Mouse (Mus musculus): ENCODE data around the gene Ubtf.
A peak's percentile ranks its signal among the peaks of the same experiment; 100 is the strongest.
"Not testable (repeated sequence)": the region's sequence is repeated elsewhere in the genome, so short reads cannot be mapped to it uniquely, and the experiment has no call there.

Gene Ubtf

GRCm38 (mm10) chr11:102294887-102295597 lies 24.5 kb downstream of the Ubtf start:
- no peak for DNase-seq (ENCODE audit: low read depth)

GRCm38 (mm10) chr11:102294416-102294815 lies 25.1 kb downstream of the Ubtf start:
- DNase-seq (ENCODE audit: low read depth): no peak

- no peak for DNase-seq (ENCODE audit: low read depth)
These were observed 25.6 kb downstream of the Ubtf start for GRCm38 (mm10) chr11:102293971-102294370.

DNA sequence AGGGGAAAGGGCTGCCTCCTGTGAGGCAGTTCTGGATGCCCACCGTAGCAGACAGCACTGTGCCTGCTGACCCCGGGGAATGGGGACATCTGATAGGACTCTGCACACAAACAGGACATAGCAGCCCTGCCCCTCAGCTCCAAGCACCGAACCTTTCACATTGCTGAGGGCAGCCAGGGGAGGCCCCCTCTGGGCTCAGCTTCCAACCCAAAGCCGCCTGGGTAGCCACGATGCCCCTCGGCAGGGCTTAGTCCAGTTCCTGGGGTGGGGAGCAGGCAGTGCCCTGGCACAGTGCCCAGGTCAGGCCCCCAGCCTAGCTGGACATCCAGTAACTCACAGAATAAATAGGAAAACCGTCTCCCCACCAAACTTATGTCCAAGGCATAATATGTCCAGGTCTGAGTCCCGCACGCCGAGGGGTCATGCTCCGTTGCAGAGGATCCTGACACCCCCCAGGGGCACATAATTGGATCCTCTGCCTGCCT lies 28.4 kb downstream of the Ubtf start:
- no peak for DNase-seq (ENCODE audit: low read depth)

GRCm38 (mm10) chr11:102290141-102290540 lies 29.4 kb downstream of the Ubtf start:
- no peak for DNase-seq (ENCODE audit: low read depth)

GRCm38 (mm10) chr11:102289511-102290100 lies 29.9 kb downstream of the Ubtf start:
- DNase-seq (ENCODE audit: low read depth): no peak

GRCm38 (mm10) chr11:102288913-102289312 lies 30.6 kb downstream of the Ubtf start:
- no peak for DNase-seq (ENCODE audit: low read depth)

- no peak for DNase-seq (ENCODE audit: low read depth)
These were observed 31.3 kb downstream of the Ubtf start for GRCm38 (mm10) chr11:102288027-102288804.

GRCm38 (mm10) chr11:102287485-102287884 lies 32.1 kb downstream of the Ubtf start:
- DNase-seq (ENCODE audit: low read depth): no peak

DNA sequence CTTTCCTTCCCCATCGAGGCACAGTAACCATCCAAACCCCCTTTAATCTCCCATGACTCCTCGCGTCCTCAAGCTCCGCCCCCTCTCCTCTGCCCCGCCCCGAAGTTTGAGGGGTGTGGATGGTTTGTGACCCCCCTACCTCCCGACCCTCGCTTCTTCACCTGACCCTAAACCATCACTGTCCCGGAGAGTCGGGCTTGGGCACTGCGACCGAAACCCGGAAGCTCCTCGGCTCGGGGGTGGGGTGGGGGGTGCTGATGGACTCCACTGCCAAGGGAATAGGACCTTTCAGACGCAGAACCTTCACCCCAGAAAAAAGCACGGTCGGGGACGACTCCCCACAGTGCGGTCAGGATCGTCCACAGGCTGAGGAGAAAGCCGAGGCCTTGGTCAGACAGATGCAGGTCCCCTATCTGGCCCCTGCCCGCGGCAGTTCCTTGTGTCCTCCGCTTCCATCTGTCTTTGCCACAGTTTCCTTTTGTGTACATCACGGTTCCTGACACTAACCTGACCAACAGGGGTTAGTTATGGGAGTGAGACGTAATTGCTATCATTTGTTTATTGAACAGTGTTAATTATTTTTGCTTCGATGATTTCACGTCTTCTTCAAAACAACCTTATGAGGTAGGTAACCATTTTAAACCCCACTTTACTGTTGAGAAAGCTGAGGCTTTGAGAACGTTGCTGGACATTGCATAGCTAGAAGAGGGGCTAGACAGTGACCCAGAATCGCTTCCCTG lies 34.3 kb downstream of the Ubtf start:
- no peak for DNase-seq (ENCODE audit: low read depth)

DNA sequence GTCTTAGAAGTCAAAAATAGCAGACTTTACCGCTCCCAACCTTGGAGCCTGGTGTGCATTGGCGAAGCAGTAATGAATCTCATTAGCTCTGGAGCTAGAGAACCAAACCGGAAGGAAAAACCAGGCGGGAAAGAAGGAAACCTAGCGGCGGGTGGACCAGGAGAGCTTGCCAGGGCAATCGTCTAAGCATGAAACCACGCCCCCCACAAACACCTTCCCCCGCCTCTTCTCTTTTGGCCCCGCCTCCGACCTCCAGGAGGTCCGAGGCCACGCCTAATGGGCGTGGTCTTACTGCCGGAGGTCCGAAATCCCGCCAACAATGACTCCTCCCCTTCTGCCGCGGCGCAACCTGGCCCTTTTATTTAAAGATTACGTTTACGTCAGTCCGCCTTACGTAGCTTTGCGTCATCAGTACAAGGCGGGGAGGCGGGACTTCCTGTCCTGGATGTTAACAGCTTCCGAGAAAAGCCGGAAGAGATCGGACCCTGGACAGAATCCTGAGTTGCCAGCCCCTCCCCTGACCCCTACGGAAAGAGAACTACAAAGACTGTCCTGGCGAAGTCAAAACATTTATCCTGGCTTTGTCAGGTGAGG lies 34.9 kb downstream of the Ubtf start, which contains the start of gene Tmub2:
Gene Tmub2 (plus strand): TSS at position 431 of the 594 bp plus-strand sequence.
- peak; percentile 95 for DNase-seq (ENCODE audit: low read depth)

DNA sequence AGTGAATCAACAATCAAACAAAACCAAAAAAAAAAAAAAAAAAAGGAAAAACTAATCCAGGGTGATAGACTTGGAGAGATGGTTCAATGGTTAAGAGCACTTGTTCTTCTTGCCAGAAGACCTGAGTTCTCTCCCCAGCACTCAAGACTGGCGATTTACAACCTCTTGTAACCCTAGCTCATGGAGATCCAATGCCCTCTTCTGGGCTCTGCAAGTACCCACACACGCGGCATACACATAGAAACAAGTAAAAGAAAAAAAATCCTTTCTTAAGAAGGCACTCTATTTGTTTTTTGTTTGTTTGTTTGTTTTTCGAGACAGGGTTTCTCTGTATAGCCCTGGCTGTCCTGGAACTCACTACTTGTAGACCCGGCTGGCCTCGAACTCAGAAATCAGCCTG lies 35.6 kb downstream of the Ubtf start:
- DNase-seq (ENCODE audit: low read depth): no peak

DNA sequence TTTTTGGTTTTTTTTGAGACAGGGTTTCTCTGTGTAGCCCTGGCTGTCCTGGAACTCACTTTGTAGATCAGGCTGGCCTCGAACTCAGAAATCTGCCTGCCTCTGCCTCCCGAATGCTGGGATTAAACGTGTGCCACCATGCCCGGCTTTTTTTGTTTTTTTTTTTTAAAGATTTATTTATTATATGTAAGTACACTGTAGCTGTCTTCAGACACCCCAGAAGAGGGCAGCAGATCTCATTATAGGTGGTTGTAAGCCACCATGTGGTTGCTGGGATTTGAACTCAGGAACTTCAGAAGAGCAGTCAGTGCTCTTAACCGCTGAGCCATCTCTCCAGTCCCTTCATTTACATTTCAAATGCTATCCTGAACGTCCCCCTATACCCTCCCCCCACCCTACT lies 39.3 kb downstream of the Ubtf start:
- DNase-seq (ENCODE audit: low read depth): not testable (repeated sequence)

DNA sequence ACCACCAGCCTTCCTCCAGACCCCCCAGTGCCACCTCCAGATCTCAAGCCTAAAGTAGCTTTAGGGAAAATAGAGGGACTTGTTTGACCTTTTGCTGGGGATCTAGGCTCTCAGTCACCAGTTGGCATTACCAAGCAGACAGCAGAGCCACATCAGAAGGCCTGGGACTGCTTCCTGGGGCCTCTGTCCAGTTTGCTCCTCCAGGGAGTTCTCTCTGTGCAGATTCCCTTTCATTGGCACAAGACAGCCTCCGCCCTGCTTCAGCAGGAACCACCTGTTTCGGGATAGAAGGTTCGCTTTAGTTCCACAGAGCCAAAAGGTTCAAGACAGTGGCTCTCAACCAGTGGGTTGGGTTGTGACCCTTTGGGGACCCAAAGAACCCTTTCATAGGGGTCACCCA lies 39.9 kb downstream of the Ubtf start:
- no peak for DNase-seq (ENCODE audit: low read depth)

GRCm38 (mm10) chr11:102277754-102278153 lies 41.8 kb downstream of the Ubtf start:
- no peak for DNase-seq (ENCODE audit: low read depth)

DNA sequence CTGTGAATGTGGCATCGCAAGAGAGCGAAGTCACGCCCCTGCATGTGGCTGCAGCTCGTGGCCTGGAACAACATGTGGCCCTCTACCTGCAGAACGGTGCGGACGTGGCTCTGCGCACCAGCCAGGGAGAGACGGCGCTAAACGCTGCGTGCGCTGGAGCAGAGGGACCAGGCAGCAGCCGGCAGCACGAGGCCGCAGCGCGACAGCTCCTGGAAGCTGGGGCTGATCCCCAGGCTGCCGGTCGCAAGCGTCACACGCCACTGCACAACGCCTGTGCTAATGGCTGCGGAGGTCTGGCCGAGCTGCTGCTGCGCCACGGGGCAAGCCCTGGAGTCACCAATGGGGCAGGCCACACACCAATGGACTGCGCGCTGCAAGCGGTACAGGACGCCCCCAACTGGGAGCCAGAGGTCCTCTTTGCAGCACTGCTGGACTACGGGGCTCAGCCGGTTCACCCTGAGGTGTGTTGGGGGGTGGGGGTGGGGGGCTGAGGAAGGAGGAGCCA lies 43.1 kb downstream of the Ubtf start:
- DNase-seq (ENCODE audit: low read depth): no peak

DNA sequence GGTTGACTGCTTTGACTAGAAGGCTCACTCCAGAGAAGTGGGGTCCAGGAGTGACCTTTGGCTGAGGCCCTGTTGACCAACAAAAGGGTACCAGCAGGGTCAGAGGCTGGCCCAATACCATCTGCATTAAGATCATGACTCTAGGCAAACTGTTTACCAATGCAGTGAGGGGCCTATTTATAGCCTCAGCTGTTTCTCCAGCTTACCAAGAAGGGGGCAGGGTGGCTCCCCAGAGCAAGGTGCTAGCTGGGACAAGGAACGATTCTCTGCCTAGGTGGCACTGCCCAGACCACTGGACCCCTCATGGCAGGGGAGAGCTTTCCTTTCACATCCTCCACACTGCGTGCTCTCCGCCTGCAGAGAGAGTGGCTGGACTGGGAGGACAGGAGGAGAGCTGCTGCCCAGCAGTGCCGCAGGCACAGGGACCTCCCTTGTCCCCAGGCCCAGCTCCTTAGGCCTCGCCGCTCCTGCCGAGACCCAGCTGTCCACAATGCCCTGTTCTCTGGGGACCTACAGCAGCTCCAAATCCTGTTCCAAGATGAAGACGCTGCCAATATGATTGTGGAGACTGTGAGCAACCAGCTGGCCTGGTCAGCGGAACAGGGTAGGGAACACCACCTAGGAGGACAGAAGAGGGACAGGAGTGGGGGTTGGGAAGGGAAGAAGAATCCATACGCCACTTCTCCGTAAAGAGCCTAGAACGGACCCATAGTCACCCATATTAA lies 50.9 kb downstream of the Ubtf start, which contains the start of gene Asb16:
Gene Asb16 (plus strand): TSS at position 224 of the 725 bp plus-strand sequence.
- DNase-seq (ENCODE audit: low read depth): no peak

GRCm38 (mm10) chr11:102267480-102267879 lies 52.1 kb downstream of the Ubtf start:
- peak; percentile 58 for DNase-seq (ENCODE audit: low read depth)

GRCm38 (mm10) chr11:102266631-102267355 lies 52.7 kb downstream of the Ubtf start:
- DNase-seq (ENCODE audit: low read depth): no peak

DNA sequence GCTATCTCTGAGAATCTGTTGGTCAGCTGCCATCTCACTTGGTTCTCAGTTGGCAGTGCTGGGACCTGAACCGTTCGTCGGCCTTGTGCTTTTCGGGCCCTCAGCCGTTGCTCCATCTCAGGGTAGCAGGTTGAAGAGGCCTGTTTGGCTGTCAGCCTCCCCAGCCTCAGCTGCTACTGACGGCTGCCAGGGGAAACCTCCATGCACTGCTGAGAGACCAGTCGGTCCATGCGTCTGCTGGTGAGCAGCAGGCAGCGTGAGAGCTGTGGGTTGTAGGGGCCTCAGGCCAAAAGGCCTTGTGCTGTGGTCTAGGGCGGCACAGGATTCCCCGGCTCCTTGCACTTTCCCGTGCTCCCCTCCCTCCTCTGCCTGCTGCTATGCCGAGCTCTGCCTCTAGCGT lies 53.7 kb downstream of the Ubtf start:
- no peak for DNase-seq (ENCODE audit: low read depth)

All from fibroblast of lung, adult 2 months (primary cell).